18 mouse cellular contexts compared by ENCODE assay signal in genomic region chr6:72518842-72519241, GRCm38 (mm10). TPM values are rescaled to one million over a fixed set of nuclear protein-coding genes. Genes with fewer than 3 reads are reported as not detected.
DNase-seq lines count a peak whose midpoint lies in the region; ATAC-seq and TF ChIP-seq lines count a peak whose summit lies in the region.
"Had no signal": no experiment of that assay in that cellular context is flagged by ENCODE, and none has a peak within 500 bp of the region (broad histone marks: within the 10 kb centered on the region; RNA-seq: fewer than 3 reads in every experiment).

No protein-coding gene starts in this region.

- no peak overlapping the region for H3K4me2 ChIP-seq in neural tube, embryonic 11.5 days (ENCODE audit: low read depth)
- no peak overlapping the region for H3K4me2 ChIP-seq in midbrain, embryonic 11.5 days
- H3K4me2 ChIP-seq: heart, embryonic 11.5 days had no signal

- TF ChIP-seq POLR2A in olfactory bulb, adult 2 months (IDR thresholded peaks at IDR 0.05; ENCODE audit: insufficient read depth, low read depth, low read length) = no peak

- H3K9ac ChIP-seq in neural tube, embryonic 11.5 days (ENCODE audit: low read length) = no peak overlapping the region
- peak overlapping the region; percentile 43; the same call in 1 of the 2 replicates for H3K9ac ChIP-seq in midbrain, embryonic 11.5 days (ENCODE audit: low read length)
- H3K9ac ChIP-seq: limb, embryonic 12.5 days had no signal

- H3K27me3 ChIP-seq in neural tube, embryonic 11.5 days (ENCODE audit: control insufficient read depth, insufficient read depth, low read length) = no peaks in the 10 kb centered on the region
- no peaks in the 10 kb centered on the region for H3K27me3 ChIP-seq in midbrain, embryonic 11.5 days (ENCODE audit: control insufficient read depth, insufficient read depth, low read length)
- H3K27me3 ChIP-seq: limb, embryonic 12.5 days had no signal

- no peaks in the 10 kb centered on the region for H3K36me3 ChIP-seq in neural tube, embryonic 11.5 days (ENCODE audit: control insufficient read depth, insufficient read depth, low read length)
- H3K36me3 ChIP-seq in midbrain, embryonic 11.5 days (ENCODE audit: control insufficient read depth, insufficient read depth, low read length) = no peaks in the 10 kb centered on the region
- H3K36me3 ChIP-seq: limb, embryonic 12.5 days had no signal

- peaks cover 17% of the 10 kb centered on the region for H3K4me1 ChIP-seq in neural tube, embryonic 11.5 days (ENCODE audit: control insufficient read depth, insufficient read depth, low read length)
- peaks cover 19% of the 10 kb centered on the region for H3K4me1 ChIP-seq in midbrain, embryonic 11.5 days (ENCODE audit: control insufficient read depth, insufficient read depth, low read length)
- peaks cover 35% of the 10 kb centered on the region for H3K4me1 ChIP-seq in olfactory bulb, adult 2 months (ENCODE audit: control insufficient read depth, insufficient read depth, low read length)

- no peak for ATAC-seq in neural tube, embryonic 11.5 days (ENCODE audit: insufficient read depth, low FRiP score, low TSS enrichment)
- ATAC-seq in granulocyte monocyte progenitor cell, adult 5-6 weeks (replicated peaks; ENCODE audit: poor library complexity, severe bottlenecking) = peak; percentile 31
- ATAC-seq in midbrain, embryonic 11.5 days (ENCODE audit: low FRiP score) = no peak
- ATAC-seq: activated CD4-positive, CD25-positive, alpha-beta regulatory T cell, adult 4 months had no signal

- H3K9me3 ChIP-seq in neural tube, embryonic 11.5 days (ENCODE audit: control insufficient read depth, low read length) = no peaks in the 10 kb centered on the region
- no peaks in the 10 kb centered on the region for H3K9me3 ChIP-seq in midbrain, embryonic 11.5 days (ENCODE audit: control insufficient read depth, low read length)
- H3K9me3 ChIP-seq: limb, embryonic 12.5 days had no signal

- peak overlapping the region; percentile 91 for H3K27ac ChIP-seq in neural tube, embryonic 11.5 days (ENCODE audit: low read depth, low read length)
- peak overlapping the region; percentile 73; the same call in 1 of the 2 replicates for H3K27ac ChIP-seq in midbrain, embryonic 11.5 days (ENCODE audit: low read depth, low read length)
- H3K27ac ChIP-seq in olfactory bulb, adult 2 months (ENCODE audit: insufficient read depth, low read depth, low read length) = peak overlapping the region; percentile 96
- H3K27ac ChIP-seq: limb, embryonic 12.5 days had no signal

- TF ChIP-seq CTCF in olfactory bulb, adult 2 months (IDR thresholded peaks at IDR 0.05; ENCODE audit: insufficient read depth, low read depth, low read length) = no peak

- no peak for DNase-seq in neural tube, embryonic 11.5 days (ENCODE audit: low spot score)
- DNase-seq in neural tube, embryonic 10.5 days (ENCODE audit: extremely low spot score, low spot score) = no peak
- no peak for DNase-seq in midbrain, embryonic 11.5 days (ENCODE audit: low spot score, missing footprints)
- no peak for DNase-seq in layer of hippocampus, adult 18-20 months (ENCODE audit: low spot score in 2 of 2)
- DNase-seq in natural killer cell, adult 2 months (ENCODE audit: low spot score in 2 of 2) = no peak
- DNase-seq in lung, postnatal 4 days = no peak
- DNase-seq: kidney, adult 8-10 months; layer of hippocampus, adult 9-11 months; thymus, postnatal 36 days had no signal

- WGBS in neural tube, embryonic 11.5 days = 83% methylated on average over 1 of the region's 1 CpGs
- 90% methylated on average over 1 of the region's 1 CpGs for WGBS in midbrain, embryonic 11.5 days
- WGBS in olfactory bulb, adult 2 months = 49% methylated on average over 1 of the region's 1 CpGs

- H3K4me3 ChIP-seq in neural tube, embryonic 11.5 days (ENCODE audit: low read depth, low read length) = no peak overlapping the region
- H3K4me3 ChIP-seq in midbrain, embryonic 11.5 days (ENCODE audit: low read depth, low read length) = no peak overlapping the region
- no peak overlapping the region for H3K4me3 ChIP-seq in olfactory bulb, adult 2 months (ENCODE audit: insufficient read depth, low read depth, low read length)
- H3K4me3 ChIP-seq: limb, embryonic 12.5 days had no signal

RNA-seq across cellular contexts. Expression of gene Sh2d6, which starts 2.7 kb away (rescaled TPM):
- polyA plus RNA-seq in neural tube, embryonic 11.5 days (2014; fragmentation: Nextera tagmentation; extraction: Ambion mirVana) = not detected in 2 replicates
- total RNA-seq in granulocyte monocyte progenitor cell, adult 5-6 weeks (2014; fragmentation: Nextera tagmentation) = not detected in 2 replicates
- total RNA-seq in granulocyte monocyte progenitor cell, adult 5-6 weeks (2017) = 0.26 and 0.62 TPM in 2 replicates
- 0.41 TPM in 1 of 2 replicates, not detected in the other for polyA plus RNA-seq in midbrain, embryonic 11.5 days (2014; fragmentation: Nextera tagmentation; extraction: Ambion mirVana)
- not detected in 2 replicates for polyA plus RNA-seq in olfactory bulb, adult 2 months (2012; ENCODE audit: insufficient read depth, insufficient read length, low replicate concordance, missing spikeins)
- under 1 TPM; 0.67 to 0.76 TPM for total RNA-seq in layer of hippocampus, adult 18-20 months (2021)
- total RNA-seq: common myeloid progenitor, adult 5-6 weeks; hematopoietic stem cell, adult 5-6 weeks had no signal
- polyA plus RNA-seq: activated CD4-positive, CD25-positive, alpha-beta regulatory T cell, adult 4 months; heart, embryonic 11.5 days; liver, embryonic 16.5 days; stomach, embryonic 14.5 days had no signal

RNA-seq across cellular contexts. Expression of gene Capg, which starts 25.3 kb away (rescaled TPM):
- polyA plus RNA-seq in neural tube, embryonic 11.5 days (2014; fragmentation: Nextera tagmentation; extraction: Ambion mirVana) = 10.1 and 10.2 TPM in 2 replicates
- total RNA-seq in granulocyte monocyte progenitor cell, adult 5-6 weeks (2014; fragmentation: Nextera tagmentation) = 32.4 and 69.3 TPM in 2 replicates
- 52.4 and 56.6 TPM in 2 replicates for total RNA-seq in granulocyte monocyte progenitor cell, adult 5-6 weeks (2017)
- 6.6 and 8.0 TPM in 2 replicates for polyA plus RNA-seq in midbrain, embryonic 11.5 days (2014; fragmentation: Nextera tagmentation; extraction: Ambion mirVana)
- polyA plus RNA-seq in olfactory bulb, adult 2 months (2012; ENCODE audit: insufficient read depth, insufficient read length, low replicate concordance, missing spikeins) = not detected in 2 replicates
- total RNA-seq in layer of hippocampus, adult 18-20 months (2021) = 1 to 10 TPM; 3.9 to 5.0 TPM
